Mouse (Mus musculus) olfactory bulb, adult 2 months (tissue): ENCODE measurements around the gene Ccdc155.

ENCODE experiments used
- CTCF ChIP-seq: fragments of 200-500 bp; IDR thresholded peaks from 2 replicates; pipeline ENCODE4 v1.5.1; 2012; ENCODE audit warnings: low read depth, mild to moderate bottlenecking, low read length, moderate library complexity; ENCODE audit not compliant: insufficient read depth
- POLR2A ChIP-seq: fragments of 200-500 bp; IDR thresholded peaks from 2 replicates; pipeline ENCODE4 v1.6.1; 2012; ENCODE audit warnings: mild to moderate bottlenecking, low read depth, low read length, moderate library complexity; ENCODE audit not compliant: insufficient read depth

- TF ChIP-seq CTCF (no peak), POLR2A (no peak)
Measured at GRCm38 (mm10) chr7:45235656-45236180, 31.0 kb upstream of the Ccdc155 start.
